Mouse (Mus musculus): ENCODE results near the gene Myo19.
"Not testable (repeated sequence)": the region's sequence is repeated elsewhere in the genome, so short reads cannot be mapped to it uniquely, and the experiment has no call there.

Gene Myo19

GRCm38 (mm10) chr11:84879772-84880464, at the start of gene Myo19, which contains the start of gene Pigw:
Gene Myo19, plus strand, starts transcription at chr11:84880148.
Gene Pigw, minus strand, starts transcription at chr11:84880285.
- in situ Hi-C loops (cut with MboI) = no loop called here

DNA sequence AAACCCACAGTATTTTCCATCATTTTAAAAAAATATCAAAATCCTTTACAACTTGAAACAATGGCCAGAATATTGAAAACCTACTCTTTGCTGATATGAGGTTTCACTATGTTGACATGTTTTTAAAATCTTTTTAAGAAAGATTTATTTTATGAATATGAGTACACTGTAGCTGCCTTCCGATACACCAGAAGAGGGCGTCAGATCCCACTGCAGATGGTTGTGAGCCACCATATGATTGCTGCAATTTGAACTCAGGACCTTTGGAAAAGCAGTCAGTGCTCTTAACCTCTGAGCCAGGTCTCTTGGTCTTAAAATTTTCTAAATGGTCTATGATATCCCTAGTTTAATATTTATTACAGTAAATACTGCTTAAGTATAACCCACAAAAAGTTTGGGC, 40.6 kb upstream of the Myo19 start:
- in situ Hi-C loops (cut with MboI) = no loop called here

DNA sequence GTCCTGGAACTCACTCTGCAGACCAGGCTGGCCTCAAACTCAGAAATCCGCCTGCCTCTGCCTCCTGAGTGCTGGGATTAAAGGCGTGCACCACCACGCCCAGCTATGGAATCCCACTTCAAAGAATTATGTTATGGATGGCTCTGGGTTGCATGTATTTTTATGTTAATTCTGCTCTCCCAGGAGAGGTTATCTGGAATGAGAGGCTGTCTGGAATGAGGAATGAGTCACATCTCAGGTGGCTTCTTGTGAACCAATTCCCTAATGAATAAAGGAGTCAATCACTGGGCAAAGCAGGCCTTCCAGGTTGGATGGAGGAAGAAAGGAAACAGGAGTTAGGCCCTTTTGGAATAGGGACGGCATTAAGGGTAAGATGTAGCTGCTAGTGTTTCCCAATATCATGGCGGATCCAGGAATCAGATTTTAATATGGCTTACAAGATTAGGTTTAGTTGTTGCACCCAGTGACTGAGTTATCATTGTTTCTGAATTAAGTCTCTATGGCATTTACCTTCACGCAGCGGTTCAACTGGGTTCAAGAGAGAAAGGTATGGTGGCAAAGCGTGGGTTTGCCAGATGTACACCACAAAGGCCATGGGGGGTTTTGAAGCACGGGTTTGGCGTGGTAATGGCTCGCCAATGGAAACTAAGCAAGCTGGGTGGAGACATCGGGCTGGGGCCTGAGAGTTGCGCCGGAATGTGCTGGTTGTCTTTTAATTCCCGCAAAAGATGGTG, 33.0 kb upstream of the Myo19 start:
- in situ Hi-C loops (cut with MboI) = no loop called here

GRCm38 (mm10) chr11:84847475-84848090, 32.4 kb upstream of the Myo19 start:
- in situ Hi-C loops (cut with MboI) = no loop called here

DNA sequence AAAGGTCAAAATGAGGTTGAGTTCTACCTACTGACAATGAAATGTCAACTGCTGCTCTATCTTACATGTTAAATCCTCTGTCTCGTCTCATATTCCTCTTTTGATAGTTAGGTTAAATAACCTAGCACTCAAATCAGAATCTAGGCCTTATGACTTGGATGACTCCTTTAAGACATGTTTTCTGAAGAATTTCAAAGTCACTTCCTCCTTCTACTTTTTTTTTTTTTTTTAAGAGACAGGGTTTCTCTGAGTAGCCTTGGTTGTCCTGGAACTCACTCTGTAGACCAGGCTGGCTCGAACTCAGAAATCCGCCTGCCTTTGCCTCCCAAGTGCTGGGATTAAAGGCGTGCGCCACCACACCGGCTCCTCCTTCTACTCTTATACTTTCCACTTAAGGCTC, 24.7 kb upstream of the Myo19 start:
- in situ Hi-C loops (cut with MboI) = no loop called here

- in situ Hi-C loops (cut with MboI) = no loop called here
Observed at GRCm38 (mm10) chr11:84865268-84865667, 14.7 kb upstream of the Myo19 start.

- in situ Hi-C loops (cut with MboI) = no loop called here
Observed at GRCm38 (mm10) chr11:84867586-84867985, 12.4 kb upstream of the Myo19 start.

- in situ Hi-C loops (cut with MboI) = no loop called here
Observed at GRCm38 (mm10) chr11:84868786-84869259, 11.1 kb upstream of the Myo19 start.

- in situ Hi-C loops (cut with MboI) = no loop called here
Observed at GRCm38 (mm10) chr11:84869537-84870232, 10.3 kb upstream of the Myo19 start.

- in situ Hi-C loops (cut with MboI) = no loop called here
Observed at GRCm38 (mm10) chr11:84870337-84871043, 9.5 kb upstream of the Myo19 start, which contains the start of gene Ggnbp2. Gene Ggnbp2, minus strand, starts transcription at chr11:84870817.

GRCm38 (mm10) chr11:84871046-84871445, 8.9 kb upstream of the Myo19 start:
- in situ Hi-C loops (cut with MboI) = no loop called here

- in situ Hi-C loops (cut with MboI) = no loop called here
Observed at GRCm38 (mm10) chr11:84871548-84872069, 8.3 kb upstream of the Myo19 start.

GRCm38 (mm10) chr11:84873042-84873833, 6.7 kb upstream of the Myo19 start:
- in situ Hi-C loops (cut with MboI) = no loop called here

- in situ Hi-C loops (cut with MboI) = not testable (repeated sequence)
Observed at GRCm38 (mm10) chr11:84876020-84876419, 3.9 kb upstream of the Myo19 start.

GRCm38 (mm10) chr11:84879007-84879771, 759 bp upstream of the Myo19 start:
- in situ Hi-C loops (cut with MboI) = no loop called here

GRCm38 (mm10) chr11:84880465-84880961, 565 bp downstream of the Myo19 start:
- in situ Hi-C loops (cut with MboI) = no loop called here

DNA sequence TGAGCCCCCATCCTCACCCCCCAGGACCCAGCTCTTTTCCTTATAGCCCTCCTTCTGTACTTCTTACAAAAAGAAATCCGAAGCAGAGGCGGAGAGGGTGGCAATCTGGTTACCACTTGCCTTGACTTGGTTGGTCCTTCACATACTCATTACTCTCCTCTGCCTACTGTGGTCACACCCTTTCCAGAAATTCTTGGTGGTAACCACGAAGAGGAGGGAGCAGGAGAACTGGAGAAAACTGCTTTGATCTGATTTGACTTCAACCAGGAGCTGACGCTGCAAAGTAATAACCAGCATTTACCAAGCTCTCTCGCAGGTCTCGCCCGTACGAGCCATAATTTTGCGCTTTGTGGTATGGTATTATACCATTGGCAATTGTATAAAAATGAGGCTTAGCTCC, 1.0 kb downstream of the Myo19 start:
- in situ Hi-C loops (cut with MboI) = no loop called here

DNA sequence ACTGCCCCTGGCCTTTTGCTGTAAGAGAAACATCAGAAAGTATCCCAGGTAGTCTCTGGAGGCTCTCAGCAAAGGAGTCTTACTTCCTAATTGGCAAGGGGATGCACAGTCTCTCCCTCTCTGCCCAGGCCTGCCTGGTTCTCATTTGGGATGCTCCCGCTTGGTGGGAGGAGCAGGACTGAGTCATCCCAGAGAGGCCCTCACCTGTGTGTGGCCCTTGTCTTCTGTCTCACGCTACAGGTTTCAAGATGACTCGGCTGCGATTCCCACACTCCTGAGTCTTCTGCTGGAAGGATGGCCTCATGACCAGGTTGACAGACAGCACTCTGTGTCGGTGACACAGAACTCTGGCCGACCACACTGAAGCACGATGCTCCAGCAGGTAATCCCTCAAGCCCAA, 2.4 kb downstream of the Myo19 start:
- in situ Hi-C loops (cut with MboI) = no loop called here

DNA sequence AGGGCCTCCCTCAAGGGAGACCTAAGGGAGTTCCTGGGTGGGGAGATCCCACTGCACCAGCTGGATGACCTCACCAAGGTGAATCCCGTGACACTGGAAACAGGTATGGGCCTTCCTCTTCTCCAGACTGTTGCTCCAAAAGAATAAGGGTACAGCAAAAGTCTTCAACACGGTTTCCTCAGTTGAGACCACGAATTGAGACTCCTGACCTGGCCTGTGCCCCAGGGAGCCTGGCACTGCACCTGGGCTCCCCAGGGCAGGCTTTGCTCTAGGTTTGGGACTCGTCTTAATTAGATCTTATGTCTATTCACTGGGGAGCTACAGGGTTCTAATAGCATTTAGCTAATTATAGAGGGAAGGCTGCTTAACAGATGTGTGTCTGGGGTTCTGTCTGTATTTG, 5.3 kb downstream of the Myo19 start:
- in situ Hi-C loops (cut with MboI) = no loop called here
